ENCODE assay signal across 8 mouse cellular contexts in genomic region chr2:105676080-105676908, GRCm38 (mm10). TPM values are rescaled to one million over a fixed set of nuclear protein-coding genes. Genes with fewer than 3 reads are reported as not detected.
DNase-seq lines count a peak whose midpoint lies in the region; ATAC-seq and TF ChIP-seq lines count a peak whose summit lies in the region.

No protein-coding gene starts in this region.

- H3K4me2 ChIP-seq in kidney, embryonic 16.5 days (replicated peaks; ENCODE audit: low read depth, low read length) = peak overlapping the region; percentile 46
- H3K4me2 ChIP-seq in embryonic facial prominence, embryonic 14.5 days (ENCODE audit: low read depth, low read length) = peak overlapping the region; percentile 60
- peak overlapping the region; percentile 65 for H3K4me2 ChIP-seq in hindbrain, postnatal 0 days (ENCODE audit: low read depth, low read length)
- H3K4me2 ChIP-seq in midbrain, embryonic 16.5 days (ENCODE audit: low read length) = peak overlapping the region; percentile 54

- H3K9ac ChIP-seq in kidney, embryonic 16.5 days (replicated peaks; ENCODE audit: low read length) = no peak overlapping the region
- H3K9ac ChIP-seq in embryonic facial prominence, embryonic 14.5 days (ENCODE audit: low read depth, low read length) = peak overlapping the region; percentile 56
- H3K9ac ChIP-seq in hindbrain, postnatal 0 days (replicated peaks; ENCODE audit: low read length) = peak overlapping the region; percentile 84
- peak overlapping the region; percentile 58 for H3K9ac ChIP-seq in midbrain, embryonic 16.5 days (ENCODE audit: low read depth, low read length)

- H3K4me3 ChIP-seq in kidney, embryonic 16.5 days (ENCODE audit: low read length) = peak overlapping the region; percentile 32
- H3K4me3 ChIP-seq in embryonic facial prominence, embryonic 14.5 days (ENCODE audit: low read depth, low read length) = peak overlapping the region; percentile 41
- H3K4me3 ChIP-seq in hindbrain, postnatal 0 days (ENCODE audit: low read length) = peak overlapping the region; percentile 60
- peak overlapping the region; percentile 38 for H3K4me3 ChIP-seq in midbrain, embryonic 16.5 days (ENCODE audit: low read depth, low read length)

- H3K27me3 ChIP-seq in kidney, embryonic 16.5 days (ENCODE audit: insufficient read depth, low read length) = peaks cover 99% of the 10 kb centered on the region
- peaks cover 100% of the 10 kb centered on the region for H3K27me3 ChIP-seq in embryonic facial prominence, embryonic 14.5 days (replicated peaks; ENCODE audit: control insufficient read depth, insufficient read depth, low read length)
- H3K27me3 ChIP-seq in hindbrain, postnatal 0 days (ENCODE audit: insufficient read depth, low read length) = peaks cover 20% of the 10 kb centered on the region
- H3K27me3 ChIP-seq in midbrain, embryonic 16.5 days (ENCODE audit: control insufficient read depth, insufficient read depth, low read depth, low read length) = peaks cover 52% of the 10 kb centered on the region

- peaks cover 26% of the 10 kb centered on the region for H3K4me1 ChIP-seq in kidney, embryonic 16.5 days (ENCODE audit: insufficient read depth, low read length)
- 0 out of 2 replicates have a peak, but pooled peaks cover 4% of the 10 kb centered on the region for H3K4me1 ChIP-seq in embryonic facial prominence, embryonic 14.5 days (ENCODE audit: control insufficient read depth, insufficient read depth, low read length)
- H3K4me1 ChIP-seq in hindbrain, postnatal 0 days (ENCODE audit: insufficient read depth, low read length) = peaks cover 4% of the 10 kb centered on the region; the same call in 1 of the 2 replicates
- H3K4me1 ChIP-seq in midbrain, embryonic 16.5 days (ENCODE audit: control insufficient read depth, insufficient read depth, low read length) = peaks cover 7% of the 10 kb centered on the region; the same call in 1 of the 2 replicates

- no peaks in the 10 kb centered on the region for H3K36me3 ChIP-seq in kidney, embryonic 16.5 days (ENCODE audit: insufficient read depth, low read length)
- H3K36me3 ChIP-seq in embryonic facial prominence, embryonic 14.5 days (ENCODE audit: control insufficient read depth, insufficient read depth, low read length) = no peaks in the 10 kb centered on the region
- H3K36me3 ChIP-seq in hindbrain, postnatal 0 days (ENCODE audit: insufficient read depth, low read length) = no peaks in the 10 kb centered on the region
- H3K36me3 ChIP-seq in midbrain, embryonic 16.5 days (ENCODE audit: control insufficient read depth, insufficient read depth, low read length) = no peaks in the 10 kb centered on the region

- DNase-seq in kidney, postnatal 36 days = no peak
- DNase-seq in Muller cell, postnatal 12 days (ENCODE audit: inconsistent ontology term) = peak; percentile 83
- DNase-seq in embryonic facial prominence, embryonic 14.5 days (ENCODE audit: low spot score) = no peak
- no peak for DNase-seq in hindbrain, postnatal 0 days (ENCODE audit: low spot score)
- DNase-seq in T-cell, adult 2 months (ENCODE audit: low spot score) = no peak
- DNase-seq in thymus, postnatal 14 days = no peak

- TF ChIP-seq CTCF in hindbrain, postnatal 0 days (IDR thresholded peaks at IDR 0.05; ENCODE audit: low read depth) = no peak

- under 1% methylated on average over 77 of the region's 77 CpGs for WGBS in kidney, embryonic 16.5 days
- under 1% methylated on average over 60 of the region's 77 CpGs for WGBS in embryonic facial prominence, embryonic 14.5 days
- 1% methylated on average over 77 of the region's 77 CpGs for WGBS in hindbrain, postnatal 0 days
- WGBS in midbrain, embryonic 16.5 days = under 1% methylated on average over 77 of the region's 77 CpGs

- H3K9me3 ChIP-seq in kidney, embryonic 16.5 days (ENCODE audit: low read length) = no peaks in the 10 kb centered on the region
- H3K9me3 ChIP-seq in embryonic facial prominence, embryonic 14.5 days (ENCODE audit: control insufficient read depth, low read length) = no peaks in the 10 kb centered on the region
- H3K9me3 ChIP-seq in hindbrain, postnatal 0 days (ENCODE audit: low read length) = no peaks in the 10 kb centered on the region
- H3K9me3 ChIP-seq in midbrain, embryonic 16.5 days (replicated peaks; ENCODE audit: control insufficient read depth, low read length, poor library complexity, severe bottlenecking) = no peaks in the 10 kb centered on the region

- peak; percentile 44 for ATAC-seq in kidney, embryonic 16.5 days (ENCODE audit: low FRiP score, low TSS enrichment)
- ATAC-seq in embryonic facial prominence, embryonic 14.5 days (ENCODE audit: low read depth) = no peak
- ATAC-seq in hindbrain, postnatal 0 days = no peak
- ATAC-seq in midbrain, embryonic 16.5 days = no peak

- no peak overlapping the region for H3K27ac ChIP-seq in kidney, embryonic 16.5 days (ENCODE audit: low read length)
- H3K27ac ChIP-seq in embryonic facial prominence, embryonic 14.5 days (replicated peaks; ENCODE audit: low read depth, low read length) = 0 out of 2 replicates have a peak overlapping the region, but pooled peaks have one; percentile 15
- H3K27ac ChIP-seq in hindbrain, postnatal 0 days = peak overlapping the region; percentile 86
- H3K27ac ChIP-seq in midbrain, embryonic 16.5 days (ENCODE audit: low read length) = peak overlapping the region; percentile 45

RNA-seq across cellular contexts. Expression of gene Pax6, which starts 7.6 kb away (rescaled TPM):
- polyA plus RNA-seq in kidney, embryonic 16.5 days (2015; fragmentation: Nextera tagmentation; extraction: Ambion mirVana) = 0.09 and 0.13 TPM in 2 replicates
- 1.8 and 2.6 TPM in 2 replicates for polyA plus RNA-seq in embryonic facial prominence, embryonic 14.5 days (2014; fragmentation: Nextera tagmentation; extraction: Ambion mirVana)
- total RNA-seq in hindbrain, postnatal 0 days (2014; rRNA removed) = 88.7 and 136 TPM in 2 replicates
- 68.7 and 82.3 TPM in 2 replicates for polyA plus RNA-seq in hindbrain, postnatal 0 days (2015; fragmentation: Nextera tagmentation; extraction: Ambion mirVana)
- 17.4 and 25.7 TPM in 2 replicates for polyA plus RNA-seq in midbrain, embryonic 16.5 days (2015; fragmentation: Nextera tagmentation; extraction: Ambion mirVana)
